ENCODE assay signal across 12 mouse cellular contexts in genomic region chr17:27883994-27884393, GRCm38 (mm10).
"Had no signal": no experiment of that assay in that cellular context is flagged by ENCODE, and none has a peak within 500 bp of the region (broad histone marks: within the 10 kb centered on the region; RNA-seq: fewer than 3 reads in every experiment).

No protein-coding gene starts in this region.

- DNase-seq: left cerebral cortex, postnatal 4 days; liver; liver, embryonic 13.5 days; liver, postnatal 0 days; lung, adult 18-20 months; lung, adult 2 months; lung, embryonic 14.5 days; lung, postnatal 10 days; lung, postnatal 14 days; lung, postnatal 36 days; lung, postnatal 4 days; midbrain, embryonic 14.5 days had no signal
